Mouse (Mus musculus) CD8-positive naive resting alpha-beta T cell, adult 2 months (primary cell): ENCODE measurements around the gene Sfr1.

Source experiments
- DNase-seq, 2 experiments: peaks; one replicate each; pipeline ENCODE4 v3.0.0; 2022; ENCODE audit warnings: low read depth in 2 of 2, low spot score in 2 of 2

Gene Sfr1

DNA sequence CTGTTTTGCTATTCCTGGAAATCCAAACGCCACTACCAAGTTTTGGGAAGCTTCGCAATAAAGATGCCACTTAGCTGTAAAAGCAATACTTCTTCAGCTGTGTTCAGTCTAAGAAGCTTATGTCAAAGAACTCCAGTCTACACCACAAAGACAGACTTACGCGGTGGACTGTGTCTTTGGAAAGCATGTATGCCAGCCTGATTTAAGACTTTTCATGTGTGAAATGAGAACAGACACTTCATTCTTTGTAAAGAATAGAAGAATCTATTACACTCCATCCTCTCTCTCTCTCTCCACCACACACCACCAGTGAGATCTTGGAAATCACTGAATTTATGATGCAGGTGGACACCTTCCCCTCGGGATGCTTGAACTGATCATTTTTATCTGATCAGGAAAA, 18.9 kb downstream of the Sfr1 start:
- no peak for DNase-seq

DNA sequence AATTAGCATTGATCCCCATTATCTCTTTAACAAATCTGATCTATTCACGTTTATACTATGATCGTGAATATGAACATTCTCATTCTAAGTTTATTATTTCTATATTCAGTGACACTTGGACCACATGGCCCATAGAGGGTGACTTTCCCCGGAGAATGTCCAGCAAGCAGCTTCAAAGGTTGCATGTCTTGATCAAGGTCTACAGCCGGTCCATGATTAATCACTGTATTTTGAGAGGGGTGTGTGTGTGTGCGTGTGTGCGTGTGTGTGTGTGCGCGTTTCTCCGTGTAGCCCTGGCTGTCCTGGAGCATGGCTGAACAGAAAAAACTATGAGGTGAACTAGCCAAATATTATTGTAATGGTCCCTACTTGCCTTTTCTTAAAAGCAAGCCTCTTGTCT, 21.0 kb downstream of the Sfr1 start:
- no peak for DNase-seq

DNA sequence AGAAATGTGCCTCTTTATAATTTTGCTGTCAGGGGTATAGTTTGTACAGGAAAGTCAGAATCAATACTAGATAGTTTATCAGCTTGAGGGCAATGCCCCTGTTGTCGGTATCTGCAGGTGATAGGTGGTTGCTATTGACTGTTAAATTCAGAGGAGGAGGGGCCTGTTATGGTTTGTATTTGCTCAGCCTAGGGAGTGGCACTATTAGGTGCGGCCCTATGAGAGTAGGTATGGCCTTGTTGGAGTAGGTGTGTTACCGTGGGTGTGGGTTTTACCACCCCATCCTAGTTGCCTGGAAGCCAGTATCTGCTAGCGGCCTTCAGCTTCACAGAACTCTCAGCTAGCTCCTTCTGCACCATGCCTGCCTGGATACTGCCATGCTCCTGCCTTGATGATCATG, 22.4 kb downstream of the Sfr1 start:
- no peak for DNase-seq

DNA sequence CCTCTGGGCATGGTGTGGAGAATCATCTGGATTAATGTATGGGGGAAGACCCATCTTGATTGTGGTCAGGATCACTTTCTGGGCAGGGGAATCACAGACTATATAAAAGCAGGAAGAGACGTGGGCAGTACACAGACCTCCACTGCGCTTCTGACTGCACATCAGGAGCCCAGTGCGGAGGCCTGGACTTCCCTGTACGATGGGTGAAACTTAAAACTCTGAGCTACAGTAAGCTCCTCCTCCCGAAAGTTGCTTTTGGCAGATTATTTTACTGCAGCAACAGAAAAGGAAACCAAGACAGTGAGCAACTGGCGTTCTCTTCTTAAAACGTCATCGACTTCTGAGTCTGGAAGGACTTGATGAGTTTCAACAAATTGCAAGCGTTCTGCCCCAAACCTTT, 23.4 kb downstream of the Sfr1 start:
- DNase-seq: no peak

DNA sequence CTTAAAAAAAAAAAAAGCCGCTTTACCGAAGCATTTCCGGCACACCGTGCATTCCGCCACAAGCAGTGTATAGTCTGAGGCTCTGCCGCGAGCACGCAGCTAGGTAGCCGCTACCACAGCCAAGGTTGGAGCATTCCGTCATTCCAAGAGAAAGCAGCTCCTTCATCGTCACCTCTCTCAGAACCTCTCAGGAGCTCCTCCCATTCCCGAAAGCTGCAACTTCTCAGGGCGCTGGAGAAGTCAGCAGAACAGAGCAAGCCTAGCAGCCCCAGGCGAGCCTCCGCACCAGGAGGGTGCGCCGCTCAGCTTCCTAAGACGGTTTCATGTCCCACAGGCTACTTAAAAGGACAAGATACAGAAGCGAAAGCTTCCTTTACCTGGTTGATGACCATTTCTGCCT, 24.1 kb downstream of the Sfr1 start:
- no peak for DNase-seq

DNA sequence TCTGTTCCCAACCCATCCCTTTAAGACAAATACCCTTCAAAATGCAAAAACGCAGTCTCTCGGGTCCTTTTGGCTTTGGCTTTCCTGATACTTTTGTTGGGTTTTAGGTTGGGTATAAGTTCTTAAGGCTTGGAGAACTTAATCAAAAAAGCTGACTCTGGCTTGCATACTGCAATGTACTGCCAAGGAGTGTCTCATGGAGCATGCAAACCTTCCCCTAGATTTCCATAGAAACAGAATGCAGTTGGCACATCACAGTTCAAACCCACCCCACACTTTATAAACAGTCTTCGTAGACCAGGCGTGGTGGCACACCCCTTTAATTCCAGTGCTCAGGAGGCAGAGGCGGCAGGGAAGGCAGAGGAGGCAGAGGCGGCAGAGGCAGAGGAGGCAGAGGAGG, 46.4 kb downstream of the Sfr1 start:
- no peak for DNase-seq

DNA sequence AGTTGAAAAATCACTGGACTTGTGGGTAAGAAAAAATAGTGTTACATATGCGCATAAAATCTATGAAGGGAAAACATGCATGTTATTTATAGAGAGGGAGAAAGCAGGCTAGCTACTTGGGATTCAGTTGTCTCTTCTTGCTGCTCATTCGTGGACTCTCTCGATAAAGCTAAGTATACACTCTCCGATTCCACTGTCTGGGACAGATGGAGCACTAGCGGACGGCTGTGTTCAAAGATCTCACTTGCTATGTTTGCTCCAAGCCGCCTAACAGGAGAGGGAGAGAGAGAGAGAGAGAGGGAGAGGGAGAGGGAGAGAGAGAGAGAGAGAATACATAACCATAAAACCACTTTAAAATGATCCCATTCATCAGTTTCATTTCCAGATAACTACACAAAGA, 48.7 kb downstream of the Sfr1 start:
- no peak for DNase-seq

DNA sequence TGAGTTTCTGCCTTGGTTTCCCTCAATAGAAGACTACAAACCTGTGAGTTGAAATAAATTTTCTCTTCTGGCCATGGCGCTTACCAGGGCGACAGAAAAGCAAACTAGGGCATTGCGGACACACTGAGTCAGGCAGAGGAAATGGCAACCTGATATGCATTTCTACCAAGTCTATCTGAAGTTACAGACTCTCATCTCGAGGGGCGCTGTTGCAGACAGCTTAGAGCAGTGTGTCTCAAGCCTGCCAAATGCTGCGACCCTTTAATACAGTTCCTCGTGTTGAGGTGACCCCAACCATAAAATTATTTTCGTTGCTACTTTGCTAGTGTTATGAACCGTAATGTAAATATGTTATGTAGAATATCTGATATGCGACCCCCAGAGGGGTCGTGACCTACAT, 49.5 kb downstream of the Sfr1 start:
- DNase-seq: no peak

DNA sequence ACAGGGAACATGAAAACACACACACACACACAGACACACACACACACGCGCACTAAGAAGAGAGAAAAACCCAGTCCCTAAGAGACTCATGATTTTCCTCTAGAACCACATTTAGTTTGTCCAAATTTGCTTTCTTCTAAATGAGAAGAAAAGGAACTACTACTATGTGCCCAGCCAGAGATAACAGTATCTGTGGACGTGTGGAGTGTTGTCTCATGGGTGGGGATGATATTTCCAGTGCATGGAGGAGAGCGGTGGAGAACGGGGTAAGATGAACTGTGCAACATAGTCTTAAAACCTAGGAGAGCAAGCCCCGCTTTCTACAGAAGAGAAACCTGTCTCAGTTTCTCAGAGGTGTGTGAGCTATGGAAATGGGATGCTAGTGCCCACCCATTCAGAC, 52.4 kb downstream of the Sfr1 start:
- no peak for DNase-seq
